Mouse (Mus musculus) spleen, adult 2 months (tissue): ENCODE data around the gene Prkn.

ENCODE experiments used
- CTCF ChIP-seq: fragments of 200-500 bp; IDR thresholded peaks from 2 replicates; pipeline ENCODE4 v1.5.1; 2011; ENCODE audit warnings: mild to moderate bottlenecking, inconsistent platforms; ENCODE audit not compliant: insufficient read depth, insufficient read length, insufficient replicate concordance; ENCODE audit errors: extremely low read depth
- POLR2A ChIP-seq: fragments of 200-500 bp; IDR thresholded peaks from 2 replicates; pipeline ENCODE4 v1.6.1; 2011; ENCODE audit warnings: low read depth, low read length, inconsistent platforms

GRCm38 (mm10) chr17:10806692-10807091 is 33.5 kb upstream of the Prkn start:
- TF ChIP-seq POLR2A = no peak
- TF ChIP-seq CTCF = no peak
